Mouse (Mus musculus): ENCODE results near the gene Slc7a10. TPM values are rescaled to one million over a fixed set of nuclear protein-coding genes. Genes with fewer than 3 reads are reported as not detected.

Gene Slc7a10
- total and polyA plus RNA-seq, 3 experiments, result not detected

GRCm38 (mm10) chr7:35141519-35141918 is 44.7 kb upstream of the Slc7a10 start:
- Histone ChIP-seq H3K4me3 (ENCODE audit: control insufficient read depth in 1 of 2, insufficient read depth in 1 of 2, low read depth in 2 of 2, low read length in 2 of 2) (no peak overlapping the region), H3K27me3 (ENCODE audit: control insufficient read depth in 1 of 2, insufficient read depth in 2 of 2, low read length in 2 of 2) (no peaks in the 10 kb centered on the region)

GRCm38 (mm10) chr7:35142522-35142921 is 43.7 kb upstream of the Slc7a10 start:
- H3K79me2 ChIP-seq (ENCODE audit: control insufficient read depth, insufficient read depth, low read length, poor library complexity), result no peaks in the 10 kb centered on the region
- H3K9ac ChIP-seq (ENCODE audit: control insufficient read depth, low read depth, low read length, poor library complexity, severe bottlenecking), result no peak overlapping the region
- H3K36me3 ChIP-seq (ENCODE audit: control insufficient read depth in 1 of 2, insufficient read depth in 2 of 2, low read length in 2 of 2), result no peaks in the 10 kb centered on the region
- no peaks in the 10 kb centered on the region for H3K27me3 ChIP-seq (ENCODE audit: control insufficient read depth in 1 of 2, insufficient read depth in 2 of 2, low read length in 2 of 2)
- no peak overlapping the region for H3K27ac ChIP-seq (ENCODE audit: control insufficient read depth, low read depth, low read length)
- DNase-seq (ENCODE audit: low read depth, low spot score), result no peak
- no peak overlapping the region for H3K4me3 ChIP-seq (ENCODE audit: control insufficient read depth in 1 of 2, insufficient read depth in 1 of 2, low read depth in 2 of 2, low read length in 2 of 2)
- H3K4me1 ChIP-seq (ENCODE audit: control insufficient read depth in 1 of 2, insufficient read depth in 2 of 2, low read length in 2 of 2), result no peaks in the 10 kb centered on the region
- TF ChIP-seq E2F4 (IDR thresholded peaks at IDR 0.05; ENCODE audit: borderline replicate concordance, low read depth, low read length) (no peak), EP300 (IDR thresholded peaks at IDR 0.05; ENCODE audit: low read depth in 1 of 2, low read length in 2 of 2) (no peak), MEF2A (IDR thresholded peaks at IDR 0.05; ENCODE audit: extremely low read depth, insufficient replicate concordance, low read depth, low read length, poor library complexity, severe bottlenecking) (no peak), NELFE (IDR thresholded peaks at IDR 0.05; ENCODE audit: low read depth, low read length) (no peak), MAX (IDR thresholded peaks at IDR 0.05; ENCODE audit: low read length) (no peak), CTCF (IDR thresholded peaks at IDR 0.05 in 2 of 3, conservative IDR thresholded peaks at IDR 0.05 in 1 of 3; ENCODE audit: control insufficient read depth in 1 of 3, insufficient read depth in 1 of 3, low read depth in 2 of 3, low read length in 3 of 3, poor library complexity in 1 of 3, severe bottlenecking in 1 of 3) (no peak)
- no peaks in the 10 kb centered on the region for H3K9me3 ChIP-seq (replicated peaks; ENCODE audit: insufficient read depth, low read length)

More at GRCm38 (mm10) chr7:35141519-35141918, 44.7 kb upstream of the Slc7a10 start:
- DNase-seq (ENCODE audit: low read depth, low spot score), result no peak
- H3K9me3 ChIP-seq (replicated peaks; ENCODE audit: insufficient read depth, low read length), result no peaks in the 10 kb centered on the region
- no peaks in the 10 kb centered on the region for H3K4me1 ChIP-seq (ENCODE audit: control insufficient read depth in 1 of 2, insufficient read depth in 2 of 2, low read length in 2 of 2)
- no peaks in the 10 kb centered on the region for H3K79me2 ChIP-seq (ENCODE audit: control insufficient read depth, insufficient read depth, low read length, poor library complexity)
- H3K36me3 ChIP-seq (ENCODE audit: control insufficient read depth in 1 of 2, insufficient read depth in 2 of 2, low read length in 2 of 2), result no peaks in the 10 kb centered on the region
- no peak overlapping the region for H3K9ac ChIP-seq (ENCODE audit: control insufficient read depth, low read depth, low read length, poor library complexity, severe bottlenecking)
- no peak overlapping the region for H3K27ac ChIP-seq (ENCODE audit: control insufficient read depth, low read depth, low read length)
- TF ChIP-seq USF2 (IDR thresholded peaks at IDR 0.05; ENCODE audit: borderline replicate concordance in 1 of 2, insufficient read depth in 1 of 2, low read depth in 1 of 2, low read length in 2 of 2) (no peak), MYB (IDR thresholded peaks at IDR 0.05; ENCODE audit: low read depth, low read length) (no peak), POLR2AphosphoS5 (IDR thresholded peaks at IDR 0.05; ENCODE audit: borderline replicate concordance, low read depth, low read length) (no peak), MXI1 (IDR thresholded peaks at IDR 0.05; ENCODE audit: low read depth, low read length) (no peak), RCOR1 (IDR thresholded peaks at IDR 0.05; ENCODE audit: low read depth, low read length) (no peak), ZC3H11A (IDR thresholded peaks at IDR 0.05; ENCODE audit: low read depth, low read length) (no peak), ZKSCAN1 (IDR thresholded peaks at IDR 0.05; ENCODE audit: low read depth, low read length) (no peak), SIN3A (IDR thresholded peaks at IDR 0.05; ENCODE audit: low read length) (no peak), ETS1 (IDR thresholded peaks at IDR 0.05; ENCODE audit: low read depth, low read length) (no peak), POLR2A (IDR thresholded peaks at IDR 0.05; ENCODE audit: control insufficient read depth in 1 of 2, insufficient read depth in 1 of 2, low read depth in 1 of 2, low read length in 2 of 2, poor library complexity in 1 of 2) (no peak), BHLHE40 (IDR thresholded peaks at IDR 0.05; ENCODE audit: borderline replicate concordance, low read depth, low read length) (no peak), UBTF (IDR thresholded peaks at IDR 0.05; ENCODE audit: borderline replicate concordance, insufficient read depth, low read depth, low read length) (no peak), GATA1 (IDR thresholded peaks at IDR 0.05; ENCODE audit: low read depth, low read length) (no peak), JUND (IDR thresholded peaks at IDR 0.05; ENCODE audit: low read depth, low read length) (no peak), GABPA (IDR thresholded peaks at IDR 0.05; ENCODE audit: low read depth, low read length) (no peak), NELFE (IDR thresholded peaks at IDR 0.05; ENCODE audit: low read depth, low read length) (no peak), USF1 (IDR thresholded peaks at IDR 0.05; ENCODE audit: low read depth, low read length) (no peak), MAFK (IDR thresholded peaks at IDR 0.05; ENCODE audit: borderline replicate concordance, low read depth, low read length) (no peak), NRF1 (IDR thresholded peaks at IDR 0.05; ENCODE audit: insufficient read depth, low read depth, low read length, poor library complexity, severe bottlenecking) (no peak)

All from MEL (cell line).